Mouse (Mus musculus) layer of hippocampus, adult 9-11 months (tissue): ENCODE measurements around the gene Tnfaip3.

ENCODE experiments used
- DNase-seq: peaks from one replicate; pipeline ENCODE4 v3.0.0; 2022

The Tnfaip3 gene

DNA sequence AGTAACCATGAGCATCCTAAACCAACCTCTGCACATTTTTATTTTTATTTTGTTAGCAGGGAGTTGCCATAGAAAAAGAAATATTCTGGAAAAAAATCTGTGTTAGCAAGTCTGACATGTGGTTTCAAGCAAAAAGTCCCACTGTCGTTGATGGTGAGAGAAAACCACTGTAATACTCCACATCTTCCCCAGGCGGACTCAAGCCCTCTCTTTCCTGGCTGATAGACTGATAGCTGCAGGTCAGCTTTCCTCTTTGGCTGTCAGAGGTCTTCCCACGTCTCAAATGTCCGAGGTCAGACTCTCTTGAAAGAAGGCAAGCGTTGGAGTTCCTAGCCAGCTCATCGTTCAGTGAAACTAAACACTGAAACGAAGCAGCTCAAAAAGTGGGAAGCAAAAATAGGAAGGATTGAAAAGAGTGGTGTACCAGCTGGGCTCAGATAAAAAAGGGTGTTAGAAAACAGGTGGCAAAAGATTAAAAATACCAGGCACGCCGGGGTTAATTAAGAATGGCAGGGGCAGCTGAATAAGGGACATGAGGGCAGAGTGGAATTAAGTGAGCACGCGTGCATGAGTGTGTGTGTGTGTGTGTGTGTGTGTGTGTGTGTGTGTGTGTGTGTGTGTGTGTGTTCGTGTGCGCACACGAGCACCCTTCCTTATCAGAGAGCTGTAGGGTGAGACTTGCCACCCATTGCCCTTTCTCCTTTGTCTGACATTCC, 55.5 kb downstream of the Tnfaip3 start:
- DNase-seq, result no peak

DNA sequence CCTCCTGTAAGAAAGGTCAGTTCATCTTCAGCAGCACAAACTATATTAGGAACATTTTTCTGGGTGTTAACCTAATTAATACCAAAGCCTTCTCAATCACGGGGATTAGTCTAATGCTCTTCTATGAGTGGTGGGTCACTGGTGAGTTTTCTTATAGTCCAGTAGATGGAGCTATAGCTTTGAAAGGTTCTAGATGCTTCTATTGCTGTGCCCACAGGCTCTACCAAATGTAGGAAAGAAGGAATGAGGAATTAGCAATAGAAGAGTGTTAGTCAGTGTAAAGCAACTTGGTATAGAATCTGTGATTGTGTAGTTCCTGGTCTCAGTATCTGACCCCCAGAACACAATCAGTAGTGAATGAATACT, 61.8 kb downstream of the Tnfaip3 start:
- DNase-seq, result no peak

DNA sequence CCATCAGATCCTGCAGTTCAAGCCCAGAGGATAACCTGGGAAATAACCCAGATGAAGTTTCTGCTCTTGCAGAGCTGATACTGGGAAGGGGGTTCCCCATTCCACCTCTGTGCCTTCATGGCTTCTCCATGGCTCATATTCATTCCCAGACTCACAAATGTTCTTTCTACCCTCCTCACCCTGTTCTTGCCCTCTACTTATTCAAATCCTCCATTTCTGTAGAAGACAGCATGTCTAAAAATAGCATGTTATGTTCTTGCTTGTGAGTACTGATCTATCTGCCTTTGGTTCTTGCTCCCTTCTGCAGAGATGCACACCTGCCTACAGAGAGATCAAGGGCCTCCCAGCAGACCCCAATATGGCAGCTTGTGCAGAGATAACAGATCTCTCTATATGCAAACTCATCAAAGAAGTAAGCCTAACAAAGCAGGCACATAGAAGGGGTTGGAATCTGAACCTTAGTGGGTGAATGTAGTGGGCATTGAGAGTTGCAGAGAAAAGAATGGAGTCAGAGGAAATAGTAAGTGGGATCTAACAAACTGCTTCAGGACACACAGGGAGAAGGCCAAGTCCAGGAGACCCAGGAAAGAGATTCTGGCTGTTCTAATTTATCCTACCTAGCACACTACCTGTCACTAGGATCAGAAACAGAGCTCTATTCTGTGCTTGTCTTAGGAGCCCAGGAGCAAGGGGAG, 62.3 kb downstream of the Tnfaip3 start:
- no peak for DNase-seq
